Mouse (Mus musculus) lung, embryonic 16.5 days (tissue): Measurements from ENCODE around the gene Insl5. TPM values are rescaled to one million over a fixed set of nuclear protein-coding genes. Genes with fewer than 3 reads are reported as not detected.

Experiments used
- ATAC-seq: fragments of 200-750 bp; cut with Nextera tagmentation; 2 replicates; pipeline ENCODE4 v1.8.0; 2017; ENCODE audit warnings: low read depth, mild to moderate bottlenecking, moderate library complexity
- H3K27ac ChIP-seq: fragments of 300-500 bp; sonication (generic); 2 replicates; pipeline ENCODE4 v1.5.1; 2014; ENCODE audit warnings: mild to moderate bottlenecking, control low read depth, low read length
- H3K27me3 ChIP-seq: fragments of 300-500 bp; sonication (generic); 2 replicates; pipeline ENCODE4 v1.6.1; 2014; ENCODE audit warnings: low read depth, low read length, mixed read lengths; ENCODE audit not compliant: control insufficient read depth, insufficient read depth
- H3K36me3 ChIP-seq: fragments of 300-500 bp; sonication (generic); 2 replicates; pipeline ENCODE4 v1.6.1; 2014; ENCODE audit warnings: low read length; ENCODE audit not compliant: control insufficient read depth, insufficient read depth
- H3K4me1 ChIP-seq: fragments of 300-500 bp; sonication (generic); replicated peaks from 2 replicates; pipeline ENCODE4 v1.6.1; 2014; ENCODE audit warnings: low read length, mixed read lengths; ENCODE audit not compliant: control insufficient read depth, insufficient read depth
- H3K4me2 ChIP-seq: fragments of 300-500 bp; sonication (generic); 2 replicates; pipeline ENCODE4 v1.6.1; 2014; ENCODE audit warnings: low read depth, low read length, control low read depth
- H3K4me3 ChIP-seq: fragments of 300-500 bp; sonication (generic); 2 replicates; pipeline ENCODE4 v1.5.1; 2014; ENCODE audit warnings: mild to moderate bottlenecking, low read length, control low read depth
- H3K9ac ChIP-seq: fragments of 300-500 bp; sonication (generic); 2 replicates; pipeline ENCODE4 v1.6.1; 2014; ENCODE audit warnings: low read length, control low read depth
- H3K9me3 ChIP-seq: fragments of 300-500 bp; sonication (generic); 2 replicates; pipeline ENCODE4 v1.6.1; 2016; ENCODE audit warnings: low read length; ENCODE audit not compliant: control insufficient read depth
- whole genome bisulfite sequencing: fragments of 180-500 bp; shearing (Covaris S2); extraction: QIAGEN DNeasy Blood & Tissue Kit; methylation state at CpG from one replicate; pipeline ENCODE4 v1.1.7; 2014; 5-methylcytosine and 5-hydroxymethylcytosine counted together
- polyA plus RNA-seq: library from polyadenylated mRNA; unstranded; fragments of >200 nt; fragmentation: Nextera tagmentation; extraction: Ambion mirVana; gene quantifications from 2 replicates; pipeline ENCODE4 v1.2.1, GENCODE M21; 2015

The Insl5 gene
- not detected in 2 replicates for polyA plus RNA-seq

DNA sequence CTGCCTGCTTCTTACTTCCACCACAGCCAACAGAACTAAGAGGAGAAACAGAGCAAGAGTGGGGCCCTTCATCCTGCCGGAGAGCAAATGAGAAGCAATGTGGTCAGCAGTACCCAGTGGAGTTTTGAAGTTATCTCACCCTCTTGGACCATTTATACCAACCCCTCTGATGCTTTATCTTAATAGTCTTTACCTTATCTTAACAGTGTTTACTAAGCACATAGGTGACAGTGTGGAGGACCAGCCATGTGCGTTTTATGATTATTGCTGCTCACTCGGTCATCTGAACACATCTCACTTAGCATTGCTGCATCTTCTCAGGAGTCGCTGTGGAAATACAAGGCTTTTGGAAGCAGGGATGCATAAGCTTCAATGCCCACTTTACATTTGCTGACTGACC, at the start of gene Insl5:
Gene Insl5 (minus strand): TSS at position 222 of the 400 bp plus-strand sequence.
- 41% methylated on average over 4 of the region's 4 CpGs for WGBS
- H3K27ac ChIP-seq = no peak within 1 kb of the TSS
- ATAC-seq = no peak
- no peak within 1 kb of the TSS for H3K4me2 ChIP-seq
- no peaks in the 10 kb centered on the region for H3K27me3 ChIP-seq
- H3K36me3 ChIP-seq = no peaks in the 10 kb centered on the region
- peaks cover 2% of the 10 kb centered on the region; the same call in 1 of the 2 replicates for H3K4me1 ChIP-seq
- no peaks in the 10 kb centered on the region for H3K9me3 ChIP-seq
- no peak within 1 kb of the TSS for H3K9ac ChIP-seq
- no peak within 1 kb of the TSS for H3K4me3 ChIP-seq

DNA sequence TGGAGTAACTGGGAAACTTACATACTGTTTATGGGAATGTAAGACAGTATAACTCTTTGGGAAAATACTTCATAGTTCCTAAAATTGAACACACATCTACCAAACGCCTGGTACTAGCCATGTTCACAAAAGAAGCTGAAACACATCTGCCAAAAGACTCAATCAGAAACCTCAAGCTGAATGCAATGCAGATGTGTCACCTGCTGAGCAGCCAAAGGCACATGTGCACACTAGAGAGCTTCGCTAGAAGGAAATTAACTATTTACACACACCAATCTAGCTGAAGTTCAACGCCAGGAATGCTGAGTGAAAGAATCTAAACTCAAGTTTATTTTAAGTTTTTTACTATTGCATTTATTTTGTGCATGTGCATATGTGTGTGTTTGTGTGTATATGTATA, 44.0 kb upstream of the Insl5 start:
- H3K4me3 ChIP-seq = no peak overlapping the region
- no peaks in the 10 kb centered on the region for H3K4me1 ChIP-seq
- no peaks in the 10 kb centered on the region for H3K27me3 ChIP-seq
- no peak overlapping the region for H3K9ac ChIP-seq
- H3K27ac ChIP-seq = no peak overlapping the region
- H3K4me2 ChIP-seq = no peak overlapping the region
- no peak for ATAC-seq
- WGBS = 73% methylated on average over 3 of the region's 3 CpGs
- no peaks in the 10 kb centered on the region for H3K36me3 ChIP-seq
- H3K9me3 ChIP-seq = no peaks in the 10 kb centered on the region

DNA sequence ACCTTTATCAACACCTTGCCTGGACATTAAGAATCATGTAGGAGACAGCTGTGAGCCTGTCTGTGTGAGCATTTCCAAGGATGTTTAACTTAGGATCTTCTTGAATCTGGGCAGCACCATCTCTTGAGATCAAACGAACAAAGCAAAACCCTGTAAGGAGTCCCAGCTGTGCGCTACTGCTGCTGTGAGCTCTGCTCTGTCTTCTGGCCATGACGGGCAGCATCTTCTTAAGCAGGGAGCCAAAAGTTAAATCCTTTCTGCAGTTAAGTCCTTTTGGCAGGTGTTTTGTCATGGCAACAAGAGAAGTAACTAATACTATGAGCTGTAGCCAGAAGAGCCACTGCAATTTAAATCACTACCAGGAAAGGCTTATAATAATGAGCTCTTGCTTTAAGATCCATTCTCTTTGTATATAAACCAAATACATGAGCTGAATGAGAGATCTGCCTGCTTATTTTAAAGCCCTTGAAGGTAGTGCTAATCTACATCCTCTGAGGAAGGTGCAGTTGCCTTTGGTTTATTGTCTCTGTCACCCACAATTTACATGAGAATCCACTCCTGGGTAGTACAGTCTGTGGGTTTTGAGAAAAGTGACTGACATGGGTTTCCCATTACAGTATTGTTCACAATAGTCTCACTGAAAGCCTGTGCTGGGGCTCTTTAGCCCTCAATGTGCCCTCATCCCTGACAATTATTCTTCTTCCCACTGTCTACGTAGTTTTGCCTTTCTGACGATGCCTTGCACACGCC, 41.4 kb upstream of the Insl5 start:
- H3K4me2 ChIP-seq = no peak overlapping the region
- H3K4me1 ChIP-seq = no peaks in the 10 kb centered on the region
- 77% methylated on average over 6 of the region's 6 CpGs for WGBS
- H3K27me3 ChIP-seq = no peaks in the 10 kb centered on the region
- no peak; the same call in 1 of the 2 replicates for ATAC-seq
- no peak overlapping the region for H3K4me3 ChIP-seq
- no peaks in the 10 kb centered on the region for H3K36me3 ChIP-seq
- no peak overlapping the region for H3K27ac ChIP-seq
- H3K9ac ChIP-seq = no peak overlapping the region
- no peaks in the 10 kb centered on the region for H3K9me3 ChIP-seq

DNA sequence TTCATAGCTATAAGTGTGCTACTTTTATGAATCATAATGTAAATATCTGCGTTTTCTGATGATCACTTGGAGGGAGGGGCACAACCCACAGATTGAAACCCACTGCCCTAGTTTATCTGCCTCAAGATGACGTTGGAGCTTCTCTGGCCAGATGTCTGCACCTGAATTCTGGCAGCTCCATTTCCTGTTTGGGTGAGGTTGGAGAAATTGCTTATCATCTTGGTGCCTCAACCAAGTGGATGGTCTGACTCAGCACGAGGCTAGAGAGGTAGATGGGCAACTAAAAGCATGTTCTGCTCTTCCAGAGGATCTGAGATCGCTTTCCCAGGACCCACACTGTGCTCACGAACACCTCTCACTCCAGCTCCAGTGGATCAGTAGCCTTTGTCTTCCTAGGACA, 38.3 kb upstream of the Insl5 start:
- 63% methylated on average over 5 of the region's 5 CpGs for WGBS

DNA sequence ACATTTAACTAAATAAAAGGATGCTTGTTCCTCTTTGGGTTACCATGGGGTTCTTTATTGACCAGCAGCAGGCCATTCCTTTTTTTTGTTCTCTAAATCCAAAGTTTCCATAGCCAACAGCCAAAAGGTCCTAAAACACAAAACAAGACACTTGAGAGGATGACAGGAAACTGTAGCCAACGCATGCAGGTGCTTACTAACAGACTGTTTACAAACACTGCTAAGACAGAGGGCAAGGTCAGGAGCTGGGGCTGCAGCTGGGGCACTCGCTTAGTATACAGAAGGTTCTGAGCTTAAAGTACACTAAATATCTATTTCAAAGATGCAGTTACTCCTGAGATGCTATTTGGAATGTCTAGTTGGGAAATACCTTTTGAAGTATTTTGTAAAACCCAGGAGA, 37.8 kb upstream of the Insl5 start:
- Histone ChIP-seq H3K4me3 (no peak overlapping the region), H3K36me3 (no peaks in the 10 kb centered on the region), H3K27ac (no peak overlapping the region), H3K4me2 (no peak overlapping the region), H3K9ac (no peak overlapping the region), H3K4me1 (no peaks in the 10 kb centered on the region), H3K9me3 (no peaks in the 10 kb centered on the region), H3K27me3 (no peaks in the 10 kb centered on the region)
- ATAC-seq = no peak
- 51% methylated on average over 2 of the region's 2 CpGs for WGBS

More for the DNA sequence above, 38.3 kb upstream of the Insl5 start:
- H3K4me3 ChIP-seq = no peak overlapping the region
- H3K27ac ChIP-seq = no peak overlapping the region
- H3K9me3 ChIP-seq = no peaks in the 10 kb centered on the region
- ATAC-seq = no peak
- no peaks in the 10 kb centered on the region for H3K36me3 ChIP-seq
- no peaks in the 10 kb centered on the region for H3K27me3 ChIP-seq
- H3K9ac ChIP-seq = no peak overlapping the region
- H3K4me2 ChIP-seq = no peak overlapping the region
- no peaks in the 10 kb centered on the region for H3K4me1 ChIP-seq

DNA sequence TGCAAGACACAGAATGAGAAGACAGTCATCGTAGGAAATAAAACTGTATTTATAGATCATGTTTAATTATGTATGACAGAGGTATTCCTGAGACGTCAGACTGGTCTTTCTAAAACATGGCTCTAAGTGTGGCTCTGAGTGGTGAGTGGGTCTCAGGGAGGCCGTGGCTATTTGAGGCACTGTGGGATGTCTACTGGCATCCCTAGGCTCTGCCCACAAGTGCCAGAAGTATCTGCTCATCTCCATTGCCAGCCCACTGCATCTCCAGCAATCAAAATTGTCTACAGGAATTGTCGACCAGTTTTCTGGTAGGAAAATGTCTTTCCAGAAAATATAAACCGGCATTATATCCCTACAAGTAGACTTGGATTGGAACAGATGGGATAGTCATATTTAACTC, 30.3 kb upstream of the Insl5 start:
- Histone ChIP-seq H3K9ac (no peak overlapping the region), H3K36me3 (no peaks in the 10 kb centered on the region), H3K4me2 (no peak overlapping the region), H3K4me1 (no peaks in the 10 kb centered on the region), H3K27ac (no peak overlapping the region), H3K4me3 (no peak overlapping the region), H3K27me3 (no peaks in the 10 kb centered on the region), H3K9me3 (no peaks in the 10 kb centered on the region)
- no peak for ATAC-seq
- 78% methylated on average over 5 of the region's 5 CpGs for WGBS

DNA sequence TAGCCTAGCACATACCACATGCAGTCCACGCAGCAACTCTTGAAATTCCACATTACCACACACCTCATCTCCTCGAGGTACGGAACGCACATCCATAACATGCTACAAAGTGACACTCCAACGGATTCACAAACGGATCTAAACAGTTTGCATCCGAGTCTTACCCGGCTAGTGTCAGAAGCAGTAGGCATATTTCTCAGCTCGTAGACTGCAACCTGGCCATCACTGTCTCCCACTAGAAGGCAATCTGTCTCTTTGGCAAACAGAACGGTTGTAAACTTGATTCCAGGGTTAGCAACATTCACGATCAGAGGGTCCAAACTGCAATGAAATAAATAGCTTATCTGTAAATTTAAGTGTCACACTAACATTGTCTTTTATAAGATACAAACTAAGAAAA, 21.4 kb upstream of the Insl5 start:
- H3K9me3 ChIP-seq = no peaks in the 10 kb centered on the region
- H3K4me3 ChIP-seq = no peak overlapping the region
- H3K4me1 ChIP-seq = no peaks in the 10 kb centered on the region
- no peak overlapping the region for H3K9ac ChIP-seq
- H3K36me3 ChIP-seq = no peaks in the 10 kb centered on the region
- H3K27me3 ChIP-seq = no peaks in the 10 kb centered on the region
- H3K4me2 ChIP-seq = no peak overlapping the region
- no peak for ATAC-seq
- no peak overlapping the region for H3K27ac ChIP-seq
- WGBS = 67% methylated on average over 11 of the region's 11 CpGs

DNA sequence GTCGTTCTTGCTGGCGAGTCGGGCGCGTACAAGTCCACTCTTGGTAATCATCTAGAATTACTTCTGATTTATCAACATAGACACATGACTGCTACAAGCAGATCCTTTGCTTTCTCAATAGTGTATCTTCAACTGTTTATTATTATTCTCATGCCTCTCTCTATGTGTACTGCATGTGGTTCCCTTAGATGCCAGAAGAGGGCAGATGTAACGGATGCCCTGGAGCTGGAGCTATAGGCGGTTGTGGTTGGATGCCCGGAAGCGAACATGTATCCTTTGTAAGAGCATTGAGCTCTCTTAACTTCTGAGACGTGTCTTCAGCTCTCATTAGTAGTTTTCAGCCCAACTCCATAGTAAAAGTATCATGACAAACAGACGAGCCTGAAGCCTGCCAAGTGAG, 16.4 kb upstream of the Insl5 start:
- H3K9ac ChIP-seq = no peak overlapping the region
- H3K4me1 ChIP-seq = no peaks in the 10 kb centered on the region
- no peak overlapping the region for H3K4me3 ChIP-seq
- no peaks in the 10 kb centered on the region for H3K36me3 ChIP-seq
- H3K27me3 ChIP-seq = no peaks in the 10 kb centered on the region
- WGBS = 89% methylated on average over 11 of the region's 11 CpGs
- no peaks in the 10 kb centered on the region for H3K9me3 ChIP-seq
- no peak overlapping the region for H3K27ac ChIP-seq
- H3K4me2 ChIP-seq = no peak overlapping the region
- no peak for ATAC-seq

DNA sequence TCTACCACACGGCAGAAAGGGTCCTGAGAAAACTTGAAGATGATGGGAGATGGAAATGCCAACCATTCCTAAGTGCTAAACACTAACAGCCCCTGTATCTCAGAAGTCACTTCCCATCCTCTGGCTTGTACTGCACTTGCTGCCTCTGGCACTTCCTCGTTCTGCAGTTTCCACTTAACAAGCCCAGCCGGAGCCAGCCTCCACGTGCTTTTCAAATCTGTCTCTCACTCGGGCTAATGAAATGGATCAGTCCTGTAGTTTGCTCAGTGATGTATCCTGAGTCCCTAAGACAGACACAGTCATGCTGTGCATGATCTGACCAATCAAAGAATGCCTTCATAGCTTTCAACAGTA, 13.2 kb upstream of the Insl5 start:
- WGBS = 59% methylated on average over 5 of the region's 5 CpGs

More for the DNA sequence above, 13.2 kb upstream of the Insl5 start:
- H3K4me1 ChIP-seq = no peaks in the 10 kb centered on the region
- H3K27ac ChIP-seq = no peak overlapping the region
- no peak overlapping the region for H3K4me3 ChIP-seq
- ATAC-seq = no peak
- no peaks in the 10 kb centered on the region for H3K9me3 ChIP-seq
- H3K4me2 ChIP-seq = no peak overlapping the region
- no peaks in the 10 kb centered on the region for H3K27me3 ChIP-seq
- no peak overlapping the region for H3K9ac ChIP-seq
- H3K36me3 ChIP-seq = no peaks in the 10 kb centered on the region
